Mouse (Mus musculus): ENCODE data around the gene Lrp1. TPM values are rescaled to one million over a fixed set of nuclear protein-coding genes. Genes with fewer than 3 reads are reported as not detected.
A peak's percentile ranks its signal among the peaks of the same experiment; 100 is the strongest.

Lrp1 gene
- polyA plus RNA-seq, 1 experiment from 2014 or later: 55.5 TPM

GRCm38 (mm10) chr10:127665366-127666181, 44.6 kb upstream of the Lrp1 start:
- WGBS: 2% methylated on average over 14 of the region's 14 CpGs
- Histone ChIP-seq H3K4me3 (ENCODE audit: low read depth, low read length) (peak overlapping the region; percentile 80), H3K9ac (replicated peaks; ENCODE audit: low read length) (peak overlapping the region; percentile 90), H3K4me2 (ENCODE audit: low read depth, low read length) (peak overlapping the region; percentile 58), H3K36me3 (replicated peaks; ENCODE audit: control insufficient read depth, insufficient read depth, low read depth, low read length) (peaks cover 2% of the 10 kb centered on the region; the same call in 1 of the 2 replicates), H3K27ac (replicated peaks; ENCODE audit: low read depth, low read length) (peak overlapping the region; percentile 99), H3K27me3 (ENCODE audit: control insufficient read depth, insufficient read depth, low read length) (peaks cover 2% of the 10 kb centered on the region; the same call in 1 of the 2 replicates), H3K9me3 (replicated peaks; ENCODE audit: control insufficient read depth, low read length) (no peaks in the 10 kb centered on the region), H3K4me1 (ENCODE audit: control insufficient read depth, insufficient read depth, low read length) (peaks cover 32% of the 10 kb centered on the region)
- ATAC-seq (replicated peaks; ENCODE audit: insufficient number of reproducible peaks, low FRiP score, low TSS enrichment, low read depth): no peak
- peak; percentile 48 for DNase-seq (ENCODE audit: low spot score)

GRCm38 (mm10) chr10:127664891-127665290, 43.9 kb upstream of the Lrp1 start:
- H3K27me3 ChIP-seq (ENCODE audit: control insufficient read depth, insufficient read depth, low read length): peaks cover 2% of the 10 kb centered on the region; the same call in 1 of the 2 replicates
- H3K9ac ChIP-seq (replicated peaks; ENCODE audit: low read length): peak overlapping the region; percentile 2; the same call in 1 of the 2 replicates
- no peak overlapping the region for H3K27ac ChIP-seq (replicated peaks; ENCODE audit: low read depth, low read length)
- H3K4me1 ChIP-seq (ENCODE audit: control insufficient read depth, insufficient read depth, low read length): peaks cover 32% of the 10 kb centered on the region
- peak overlapping the region; percentile 58 for H3K4me2 ChIP-seq (ENCODE audit: low read depth, low read length)
- H3K9me3 ChIP-seq (replicated peaks; ENCODE audit: control insufficient read depth, low read length): no peaks in the 10 kb centered on the region
- DNase-seq (ENCODE audit: low spot score) (no peak), ATAC-seq (replicated peaks; ENCODE audit: insufficient number of reproducible peaks, low FRiP score, low TSS enrichment, low read depth) (no peak)
- peak overlapping the region; percentile 80 for H3K4me3 ChIP-seq (ENCODE audit: low read depth, low read length)
- peaks cover 2% of the 10 kb centered on the region; the same call in 1 of the 2 replicates for H3K36me3 ChIP-seq (replicated peaks; ENCODE audit: control insufficient read depth, insufficient read depth, low read depth, low read length)
- WGBS: 23% methylated on average over 13 of the region's 13 CpGs

GRCm38 (mm10) chr10:127664166-127664565, 43.2 kb upstream of the Lrp1 start:
- H3K27me3 ChIP-seq (ENCODE audit: control insufficient read depth, insufficient read depth, low read length): peaks cover 2% of the 10 kb centered on the region; the same call in 1 of the 2 replicates
- no peak overlapping the region for H3K27ac ChIP-seq (replicated peaks; ENCODE audit: low read depth, low read length)
- peaks cover 30% of the 10 kb centered on the region for H3K4me1 ChIP-seq (ENCODE audit: control insufficient read depth, insufficient read depth, low read length)
- DNase-seq (ENCODE audit: low spot score) (no peak), ATAC-seq (replicated peaks; ENCODE audit: insufficient number of reproducible peaks, low FRiP score, low TSS enrichment, low read depth) (no peak)
- peaks cover 2% of the 10 kb centered on the region; the same call in 1 of the 2 replicates for H3K36me3 ChIP-seq (replicated peaks; ENCODE audit: control insufficient read depth, insufficient read depth, low read depth, low read length)
- WGBS: 24% methylated on average over 16 of the region's 16 CpGs
- peak overlapping the region; percentile 16; the same call in 1 of the 2 replicates for H3K4me3 ChIP-seq (ENCODE audit: low read depth, low read length)
- no peaks in the 10 kb centered on the region for H3K9me3 ChIP-seq (replicated peaks; ENCODE audit: control insufficient read depth, low read length)
- H3K9ac ChIP-seq (replicated peaks; ENCODE audit: low read length): no peak overlapping the region; the same call in none of the 2 replicates
- peak overlapping the region; percentile 29 for H3K4me2 ChIP-seq (ENCODE audit: low read depth, low read length)

GRCm38 (mm10) chr10:127663590-127663989, 42.6 kb upstream of the Lrp1 start:
- Histone ChIP-seq H3K4me1 (ENCODE audit: control insufficient read depth, insufficient read depth, low read length) (peaks cover 28% of the 10 kb centered on the region), H3K9me3 (replicated peaks; ENCODE audit: control insufficient read depth, low read length) (no peaks in the 10 kb centered on the region), H3K4me3 (ENCODE audit: low read depth, low read length) (no peak overlapping the region), H3K9ac (replicated peaks; ENCODE audit: low read length) (no peak overlapping the region; the same call in none of the 2 replicates), H3K36me3 (replicated peaks; ENCODE audit: control insufficient read depth, insufficient read depth, low read depth, low read length) (peaks cover 2% of the 10 kb centered on the region; the same call in 1 of the 2 replicates), H3K27ac (replicated peaks; ENCODE audit: low read depth, low read length) (no peak overlapping the region), H3K27me3 (ENCODE audit: control insufficient read depth, insufficient read depth, low read length) (peaks cover 2% of the 10 kb centered on the region; the same call in 1 of the 2 replicates), H3K4me2 (ENCODE audit: low read depth, low read length) (no peak overlapping the region; the same call in 1 of the 2 replicates)
- ATAC-seq (replicated peaks; ENCODE audit: insufficient number of reproducible peaks, low FRiP score, low TSS enrichment, low read depth) (no peak), DNase-seq (ENCODE audit: low spot score) (no peak)
- WGBS: 23% methylated on average over 5 of the region's 5 CpGs

- Histone ChIP-seq H3K9ac (replicated peaks; ENCODE audit: low read length) (peak overlapping the region; percentile 32; the same call in 1 of the 2 replicates), H3K27ac (replicated peaks; ENCODE audit: low read depth, low read length) (peak overlapping the region; percentile 67), H3K4me2 (ENCODE audit: low read depth, low read length) (peak overlapping the region; percentile 27), H3K4me1 (ENCODE audit: control insufficient read depth, insufficient read depth, low read length) (peaks cover 26% of the 10 kb centered on the region), H3K27me3 (ENCODE audit: control insufficient read depth, insufficient read depth, low read length) (peaks cover 2% of the 10 kb centered on the region; the same call in 1 of the 2 replicates), H3K36me3 (replicated peaks; ENCODE audit: control insufficient read depth, insufficient read depth, low read depth, low read length) (peaks cover 2% of the 10 kb centered on the region; the same call in 1 of the 2 replicates), H3K9me3 (replicated peaks; ENCODE audit: control insufficient read depth, low read length) (no peaks in the 10 kb centered on the region), H3K4me3 (ENCODE audit: low read depth, low read length) (peak overlapping the region; percentile 12)
- DNase-seq (ENCODE audit: low spot score) (peak; percentile 33), ATAC-seq (replicated peaks; ENCODE audit: insufficient number of reproducible peaks, low FRiP score, low TSS enrichment, low read depth) (no peak)
- WGBS: 31% methylated on average over 19 of the region's 19 CpGs
Measured at GRCm38 (mm10) chr10:127662666-127663253, 41.8 kb upstream of the Lrp1 start.

GRCm38 (mm10) chr10:127661915-127662663, 41.1 kb upstream of the Lrp1 start:
- Histone ChIP-seq H3K4me3 (ENCODE audit: low read depth, low read length) (peak overlapping the region; percentile 6; the same call in 1 of the 2 replicates), H3K27ac (replicated peaks; ENCODE audit: low read depth, low read length) (peak overlapping the region; percentile 67), H3K9ac (replicated peaks; ENCODE audit: low read length) (peak overlapping the region; percentile 32), H3K4me1 (ENCODE audit: control insufficient read depth, insufficient read depth, low read length) (peaks cover 26% of the 10 kb centered on the region), H3K36me3 (replicated peaks; ENCODE audit: control insufficient read depth, insufficient read depth, low read depth, low read length) (peaks cover 2% of the 10 kb centered on the region; the same call in 1 of the 2 replicates), H3K4me2 (ENCODE audit: low read depth, low read length) (peak overlapping the region; percentile 27), H3K27me3 (ENCODE audit: control insufficient read depth, insufficient read depth, low read length) (peaks cover 2% of the 10 kb centered on the region; the same call in 1 of the 2 replicates), H3K9me3 (replicated peaks; ENCODE audit: control insufficient read depth, low read length) (no peaks in the 10 kb centered on the region)
- no peak for ATAC-seq (replicated peaks; ENCODE audit: insufficient number of reproducible peaks, low FRiP score, low TSS enrichment, low read depth)
- peak; percentile 61 for DNase-seq (ENCODE audit: low spot score)
- 8% methylated on average over 16 of the region's 16 CpGs for WGBS

GRCm38 (mm10) chr10:127661291-127661914, 40.5 kb upstream of the Lrp1 start:
- DNase-seq (ENCODE audit: low spot score): no peak
- WGBS: 23% methylated on average over 14 of the region's 14 CpGs
- no peak overlapping the region; the same call in 1 of the 2 replicates for H3K9ac ChIP-seq (replicated peaks; ENCODE audit: low read length)
- H3K9me3 ChIP-seq (replicated peaks; ENCODE audit: control insufficient read depth, low read length): no peaks in the 10 kb centered on the region
- no peak for ATAC-seq (replicated peaks; ENCODE audit: insufficient number of reproducible peaks, low FRiP score, low TSS enrichment, low read depth)
- H3K4me2 ChIP-seq (ENCODE audit: low read depth, low read length): peak overlapping the region; percentile 27
- peak overlapping the region; percentile 6; the same call in 1 of the 2 replicates for H3K4me3 ChIP-seq (ENCODE audit: low read depth, low read length)
- peaks cover 2% of the 10 kb centered on the region; the same call in 1 of the 2 replicates for H3K36me3 ChIP-seq (replicated peaks; ENCODE audit: control insufficient read depth, insufficient read depth, low read depth, low read length)
- peaks cover 26% of the 10 kb centered on the region for H3K4me1 ChIP-seq (ENCODE audit: control insufficient read depth, insufficient read depth, low read length)
- peaks cover 2% of the 10 kb centered on the region; the same call in 1 of the 2 replicates for H3K27me3 ChIP-seq (ENCODE audit: control insufficient read depth, insufficient read depth, low read length)
- 0 out of 2 replicates have a peak overlapping the region, but pooled peaks have one; percentile 28 for H3K27ac ChIP-seq (replicated peaks; ENCODE audit: low read depth, low read length)
